Mouse (Mus musculus) hindbrain, embryonic 16.5 days (tissue): ENCODE data around the gene As3mt. TPM values are rescaled to one million over a fixed set of nuclear protein-coding genes. Genes with fewer than 3 reads are reported as not detected.

ENCODE experiments used
- ATAC-seq: fragments of 200-750 bp; cut with Nextera tagmentation; 2 replicates; pipeline ENCODE4 v1.8.0; 2017; ENCODE audit warnings: moderate TSS enrichment, moderate library complexity
- H3K27ac ChIP-seq: fragments of 300-500 bp; sonication (generic); 2 replicates; pipeline ENCODE4 v1.5.1; 2014; ENCODE audit warnings: low read depth, mild to moderate bottlenecking, control low read depth, low read length, moderate library complexity
- H3K27me3 ChIP-seq: fragments of 300-500 bp; sonication (generic); replicated peaks from 2 replicates; pipeline ENCODE4 v1.6.1; 2014; ENCODE audit warnings: low read length; ENCODE audit not compliant: control insufficient read depth, insufficient read depth
- H3K36me3 ChIP-seq: fragments of 300-500 bp; sonication (generic); 2 replicates; pipeline ENCODE4 v1.6.1; 2014; ENCODE audit warnings: mild to moderate bottlenecking, low read length, moderate library complexity, mixed read lengths; ENCODE audit not compliant: control insufficient read depth, insufficient read depth
- H3K4me1 ChIP-seq: fragments of 300-500 bp; sonication (generic); 2 replicates; pipeline ENCODE4 v1.6.1; 2014; ENCODE audit warnings: low read depth, low read length; ENCODE audit not compliant: control insufficient read depth, insufficient read depth
- H3K4me2 ChIP-seq: fragments of 300-500 bp; sonication (generic); 2 replicates; pipeline ENCODE4 v1.6.1; 2014; ENCODE audit warnings: mild to moderate bottlenecking, low read length, control low read depth, moderate library complexity
- H3K4me3 ChIP-seq: fragments of 300-500 bp; sonication (generic); 2 replicates; pipeline ENCODE4 v1.5.1; 2014; ENCODE audit warnings: mild to moderate bottlenecking, low read length, control low read depth, moderate library complexity
- H3K9ac ChIP-seq: fragments of 300-500 bp; sonication (generic); 2 replicates; pipeline ENCODE4 v1.6.1; 2014; ENCODE audit warnings: low read depth, mild to moderate bottlenecking, control low read depth, low read length, moderate library complexity
- H3K9me3 ChIP-seq: fragments of 300-500 bp; sonication (generic); 2 replicates; pipeline ENCODE4 v1.6.1; 2014; ENCODE audit warnings: mild to moderate bottlenecking, low read length, moderate library complexity; ENCODE audit not compliant: control insufficient read depth
- WGBS: fragments of 180-500 bp; shearing (Covaris S2); extraction: QIAGEN DNeasy Blood & Tissue Kit; methylation state at CpG from one replicate; pipeline ENCODE4 v1.1.7; 2014; 5-methylcytosine and 5-hydroxymethylcytosine counted together
- polyA plus RNA-seq: library from polyadenylated mRNA; unstranded; fragments of >200 nt; fragmentation: Nextera tagmentation; extraction: Ambion mirVana; gene quantifications from 2 replicates; pipeline ENCODE4 v1.2.1, GENCODE M21; 2015

The As3mt gene
- polyA plus RNA-seq, 1 experiment from 2014 or later: 38.0 TPM

- H3K9ac ChIP-seq: peak overlapping the region; percentile 95
- no peaks in the 10 kb centered on the region for H3K36me3 ChIP-seq
- no peaks in the 10 kb centered on the region; the same call in 1 of the 2 replicates for H3K27me3 ChIP-seq
- no peak for ATAC-seq
- H3K9me3 ChIP-seq: no peaks in the 10 kb centered on the region
- peak overlapping the region; percentile 75 for H3K4me2 ChIP-seq
- H3K27ac ChIP-seq: no peak overlapping the region
- peaks cover 27% of the 10 kb centered on the region for H3K4me1 ChIP-seq
- 1% methylated on average over 19 of the region's 19 CpGs for WGBS
- H3K4me3 ChIP-seq: peak overlapping the region; percentile 91
Measured at GRCm38 (mm10) chr19:46762992-46763342, 55.7 kb downstream of the As3mt start.

GRCm38 (mm10) chr19:46763356-46763755 lies 56.1 kb downstream of the As3mt start:
- H3K27ac ChIP-seq: no peak overlapping the region
- peak overlapping the region; percentile 75 for H3K4me2 ChIP-seq
- no peaks in the 10 kb centered on the region for H3K9me3 ChIP-seq
- no peaks in the 10 kb centered on the region for H3K36me3 ChIP-seq
- H3K4me1 ChIP-seq: peaks cover 27% of the 10 kb centered on the region
- no peak overlapping the region for H3K9ac ChIP-seq
- peak overlapping the region; percentile 91 for H3K4me3 ChIP-seq
- no peak for ATAC-seq
- H3K27me3 ChIP-seq: no peaks in the 10 kb centered on the region; the same call in 1 of the 2 replicates
- WGBS: 11% methylated on average over 7 of the region's 7 CpGs

GRCm38 (mm10) chr19:46763932-46764762 lies 56.9 kb downstream of the As3mt start:
- Histone ChIP-seq H3K4me1 (peaks cover 27% of the 10 kb centered on the region), H3K36me3 (no peaks in the 10 kb centered on the region), H3K27me3 (no peaks in the 10 kb centered on the region; the same call in 1 of the 2 replicates), H3K4me3 (peak overlapping the region; percentile 91), H3K9me3 (no peaks in the 10 kb centered on the region), H3K4me2 (peak overlapping the region; percentile 75), H3K9ac (no peak overlapping the region), H3K27ac (no peak overlapping the region)
- WGBS: 48% methylated on average over 12 of the region's 12 CpGs
- ATAC-seq: no peak

GRCm38 (mm10) chr19:46764763-46765117 lies 57.5 kb downstream of the As3mt start:
- H3K4me2 ChIP-seq: peak overlapping the region; percentile 75
- ATAC-seq: no peak
- no peaks in the 10 kb centered on the region; the same call in 1 of the 2 replicates for H3K27me3 ChIP-seq
- H3K9me3 ChIP-seq: no peaks in the 10 kb centered on the region
- no peak overlapping the region for H3K9ac ChIP-seq
- 48% methylated on average over 9 of the region's 9 CpGs for WGBS
- H3K4me3 ChIP-seq: peak overlapping the region; percentile 91
- H3K27ac ChIP-seq: no peak overlapping the region
- H3K4me1 ChIP-seq: peaks cover 27% of the 10 kb centered on the region
- H3K36me3 ChIP-seq: no peaks in the 10 kb centered on the region

GRCm38 (mm10) chr19:46766125-46766524 lies 58.9 kb downstream of the As3mt start:
- no peaks in the 10 kb centered on the region for H3K9me3 ChIP-seq
- 50% methylated on average over 5 of the region's 5 CpGs for WGBS
- H3K27ac ChIP-seq: no peak overlapping the region
- no peak overlapping the region for H3K4me3 ChIP-seq
- H3K4me1 ChIP-seq: peaks cover 27% of the 10 kb centered on the region
- no peak overlapping the region for H3K9ac ChIP-seq
- no peaks in the 10 kb centered on the region; the same call in 1 of the 2 replicates for H3K27me3 ChIP-seq
- no peaks in the 10 kb centered on the region for H3K36me3 ChIP-seq
- H3K4me2 ChIP-seq: peak overlapping the region; percentile 37
- ATAC-seq: no peak

GRCm38 (mm10) chr19:46769759-46770158 lies 62.5 kb downstream of the As3mt start:
- Histone ChIP-seq H3K9ac (no peak overlapping the region), H3K4me3 (no peak overlapping the region), H3K4me2 (no peak overlapping the region), H3K27me3 (no peaks in the 10 kb centered on the region), H3K27ac (no peak overlapping the region), H3K9me3 (no peaks in the 10 kb centered on the region), H3K36me3 (no peaks in the 10 kb centered on the region), H3K4me1 (peaks cover 13% of the 10 kb centered on the region)
- 85% methylated on average over 11 of the region's 11 CpGs for WGBS
- ATAC-seq: no peak

- H3K9ac ChIP-seq: no peak overlapping the region
- H3K4me3 ChIP-seq: no peak overlapping the region
- 79% methylated on average over 6 of the region's 6 CpGs for WGBS
- H3K36me3 ChIP-seq: no peaks in the 10 kb centered on the region
- H3K4me2 ChIP-seq: no peak overlapping the region
- no peaks in the 10 kb centered on the region; the same call in 1 of the 2 replicates for H3K4me1 ChIP-seq
- no peaks in the 10 kb centered on the region for H3K27me3 ChIP-seq
- ATAC-seq: no peak
- no peak overlapping the region for H3K27ac ChIP-seq
- no peaks in the 10 kb centered on the region for H3K9me3 ChIP-seq
Measured at GRCm38 (mm10) chr19:46771801-46772200, 64.5 kb downstream of the As3mt start.

GRCm38 (mm10) chr19:46776391-46776790 lies 69.1 kb downstream of the As3mt start:
- no peaks in the 10 kb centered on the region for H3K27me3 ChIP-seq
- no peak overlapping the region for H3K27ac ChIP-seq
- no peaks in the 10 kb centered on the region for H3K36me3 ChIP-seq
- no peaks in the 10 kb centered on the region for H3K4me1 ChIP-seq
- no peak overlapping the region for H3K4me2 ChIP-seq
- WGBS: 69% methylated on average over 5 of the region's 5 CpGs
- no peaks in the 10 kb centered on the region for H3K9me3 ChIP-seq
- no peak overlapping the region for H3K4me3 ChIP-seq
- no peak overlapping the region for H3K9ac ChIP-seq
- no peak for ATAC-seq

- Histone ChIP-seq H3K27ac (no peak overlapping the region), H3K4me1 (no peaks in the 10 kb centered on the region), H3K4me3 (no peak overlapping the region), H3K9me3 (no peaks in the 10 kb centered on the region), H3K36me3 (no peaks in the 10 kb centered on the region), H3K27me3 (no peaks in the 10 kb centered on the region), H3K4me2 (no peak overlapping the region), H3K9ac (no peak overlapping the region)
- no peak for ATAC-seq
- 89% methylated on average over 3 of the region's 3 CpGs for WGBS
Measured at GRCm38 (mm10) chr19:46776850-46777249, 69.6 kb downstream of the As3mt start.
